Mouse (Mus musculus) embryonic facial prominence, embryonic 14.5 days (tissue): ENCODE measurements around the gene Jade1. TPM values are rescaled to one million over a fixed set of nuclear protein-coding genes. Genes with fewer than 3 reads are reported as not detected.

Experiments
- ATAC-seq: fragments of 200-750 bp; cut with Nextera tagmentation; 2 replicates; pipeline ENCODE4 v1.8.0; 2017; ENCODE audit warnings: low read depth, moderate number of reproducible peaks, moderate TSS enrichment
- DNase-seq: peaks from one replicate; pipeline ENCODE4 v3.0.0-alpha.2; 2015; ENCODE audit warnings: low spot score
- H3K27ac ChIP-seq: fragments of 300-500 bp; sonication (generic); replicated peaks from 2 replicates; pipeline ENCODE4 v1.5.1; 2014; ENCODE audit warnings: low read depth, mild to moderate bottlenecking, low read length, moderate library complexity
- H3K27me3 ChIP-seq: fragments of 300-500 bp; sonication (generic); replicated peaks from 2 replicates; pipeline ENCODE4 v1.6.1; 2014; ENCODE audit warnings: low read length; ENCODE audit not compliant: control insufficient read depth, insufficient read depth
- H3K36me3 ChIP-seq: fragments of 300-500 bp; sonication (generic); 2 replicates; pipeline ENCODE4 v1.6.1; 2014; ENCODE audit warnings: low read length, mixed read lengths; ENCODE audit not compliant: control insufficient read depth, insufficient read depth
- H3K4me1 ChIP-seq: fragments of 300-500 bp; sonication (generic); 2 replicates; pipeline ENCODE4 v1.6.1; 2014; ENCODE audit warnings: antibody characterized with exemption, low read length; ENCODE audit not compliant: control insufficient read depth, insufficient read depth
- H3K4me2 ChIP-seq: fragments of 300-500 bp; sonication (generic); 2 replicates; pipeline ENCODE4 v1.6.1; 2014; ENCODE audit warnings: low read depth, mild to moderate bottlenecking, low read length, moderate library complexity, mixed read lengths
- H3K4me3 ChIP-seq: fragments of 300-500 bp; sonication (generic); 2 replicates; pipeline ENCODE4 v1.5.1; 2014; ENCODE audit warnings: low read depth, mild to moderate bottlenecking, low read length
- H3K9ac ChIP-seq: fragments of 300-500 bp; sonication (generic); 2 replicates; pipeline ENCODE4 v1.6.1; 2014; ENCODE audit warnings: low read depth, mild to moderate bottlenecking, low read length, moderate library complexity, mixed read lengths
- H3K9me3 ChIP-seq: fragments of 300-500 bp; sonication (generic); 2 replicates; pipeline ENCODE4 v1.6.1; 2016; ENCODE audit warnings: low read length; ENCODE audit not compliant: control insufficient read depth
- WGBS: fragments of 180-500 bp; shearing (Covaris S2); extraction: QIAGEN DNeasy Blood & Tissue Kit; methylation state at CpG from one replicate; pipeline ENCODE4 v1.1.7; 2014; 5-methylcytosine and 5-hydroxymethylcytosine counted together
- polyA plus RNA-seq: library from polyadenylated mRNA; unstranded; fragments of >200 nt; fragmentation: Nextera tagmentation; extraction: Ambion mirVana; gene quantifications from 2 replicates; pipeline ENCODE4 v1.2.1, GENCODE M21; 2014

Gene Jade1
- polyA plus RNA-seq, 1 experiment from 2014 or later, result 16.1 TPM

GRCm38 (mm10) chr3:41602933-41603332, 47.4 kb downstream of the Jade1 start:
- no peak for ATAC-seq
- WGBS, result 51% methylated on average over 10 of the region's 10 CpGs
- H3K9ac ChIP-seq, result no peak overlapping the region
- peak; percentile 77 for DNase-seq
- H3K4me2 ChIP-seq, result no peak overlapping the region
- peaks cover 22% of the 10 kb centered on the region; the same call in 1 of the 2 replicates for H3K36me3 ChIP-seq
- H3K27me3 ChIP-seq, result no peaks in the 10 kb centered on the region
- no peak overlapping the region for H3K4me3 ChIP-seq
- peaks cover 9% of the 10 kb centered on the region for H3K4me1 ChIP-seq
- no peak overlapping the region for H3K27ac ChIP-seq
- no peaks in the 10 kb centered on the region for H3K9me3 ChIP-seq

GRCm38 (mm10) chr3:41603470-41604019, 48.0 kb downstream of the Jade1 start:
- Histone ChIP-seq H3K9ac (no peak overlapping the region), H3K27ac (no peak overlapping the region), H3K4me3 (no peak overlapping the region), H3K27me3 (no peaks in the 10 kb centered on the region), H3K4me2 (no peak overlapping the region), H3K9me3 (no peaks in the 10 kb centered on the region), H3K36me3 (peaks cover 22% of the 10 kb centered on the region; the same call in 1 of the 2 replicates), H3K4me1 (peaks cover 9% of the 10 kb centered on the region)
- peak; percentile 30 for DNase-seq
- peak; percentile 15; the same call in 1 of the 2 replicates for ATAC-seq
- 30% methylated on average over 5 of the region's 5 CpGs for WGBS

- Histone ChIP-seq H3K36me3 (peaks cover 15% of the 10 kb centered on the region), H3K4me1 (peaks cover 9% of the 10 kb centered on the region), H3K4me3 (no peak overlapping the region), H3K27ac (no peak overlapping the region), H3K9me3 (no peaks in the 10 kb centered on the region), H3K9ac (no peak overlapping the region), H3K4me2 (no peak overlapping the region), H3K27me3 (no peaks in the 10 kb centered on the region)
- DNase-seq, result no peak
- ATAC-seq, result no peak
- WGBS, result 94% methylated on average over 12 of the region's 12 CpGs
These were observed 49.2 kb downstream of the Jade1 start for GRCm38 (mm10) chr3:41604629-41605321.

- no peaks in the 10 kb centered on the region for H3K27me3 ChIP-seq
- DNase-seq (peak; percentile 28), ATAC-seq (peak; percentile 64)
- H3K4me3 ChIP-seq, result no peak overlapping the region
- H3K9ac ChIP-seq, result no peak overlapping the region
- no peaks in the 10 kb centered on the region for H3K9me3 ChIP-seq
- 90% methylated on average over 13 of the region's 13 CpGs for WGBS
- no peak overlapping the region for H3K27ac ChIP-seq
- H3K4me1 ChIP-seq, result peaks cover 9% of the 10 kb centered on the region
- peaks cover 23% of the 10 kb centered on the region for H3K36me3 ChIP-seq
- no peak overlapping the region for H3K4me2 ChIP-seq
These were observed 50.2 kb downstream of the Jade1 start for GRCm38 (mm10) chr3:41605601-41606329.

- Histone ChIP-seq H3K4me2 (no peak overlapping the region), H3K27ac (no peak overlapping the region), H3K27me3 (no peaks in the 10 kb centered on the region), H3K4me1 (peaks cover 9% of the 10 kb centered on the region), H3K4me3 (no peak overlapping the region), H3K36me3 (peaks cover 23% of the 10 kb centered on the region), H3K9me3 (no peaks in the 10 kb centered on the region), H3K9ac (no peak overlapping the region)
- no peak for ATAC-seq
- DNase-seq, result no peak
- 82% methylated on average over 4 of the region's 4 CpGs for WGBS
These were observed 50.8 kb downstream of the Jade1 start for GRCm38 (mm10) chr3:41606330-41606664.

- H3K4me2 ChIP-seq, result no peak overlapping the region
- no peak overlapping the region for H3K27ac ChIP-seq
- no peaks in the 10 kb centered on the region for H3K27me3 ChIP-seq
- no peak overlapping the region for H3K4me3 ChIP-seq
- ATAC-seq (no peak), DNase-seq (no peak)
- no peak overlapping the region for H3K9ac ChIP-seq
- H3K4me1 ChIP-seq, result peaks cover 9% of the 10 kb centered on the region
- 89% methylated on average over 9 of the region's 9 CpGs for WGBS
- peaks cover 26% of the 10 kb centered on the region for H3K36me3 ChIP-seq
- peaks cover 1% of the 10 kb centered on the region; the same call in 1 of the 2 replicates for H3K9me3 ChIP-seq
These were observed 51.5 kb downstream of the Jade1 start for GRCm38 (mm10) chr3:41607050-41607449.

GRCm38 (mm10) chr3:41607467-41607866, 51.9 kb downstream of the Jade1 start:
- no peak for DNase-seq
- peaks cover 30% of the 10 kb centered on the region for H3K36me3 ChIP-seq
- no peak overlapping the region for H3K4me3 ChIP-seq
- no peaks in the 10 kb centered on the region for H3K27me3 ChIP-seq
- no peak for ATAC-seq
- H3K4me1 ChIP-seq, result peaks cover 9% of the 10 kb centered on the region
- no peak overlapping the region for H3K4me2 ChIP-seq
- H3K27ac ChIP-seq, result no peak overlapping the region
- peaks cover 4% of the 10 kb centered on the region; the same call in 1 of the 2 replicates for H3K9me3 ChIP-seq
- no peak overlapping the region for H3K9ac ChIP-seq
- WGBS, result 88% methylated on average over 8 of the region's 8 CpGs

- Histone ChIP-seq H3K4me3 (no peak overlapping the region), H3K4me1 (no peaks in the 10 kb centered on the region; the same call in 1 of the 2 replicates), H3K4me2 (no peak overlapping the region), H3K9me3 (peaks cover 4% of the 10 kb centered on the region; the same call in 1 of the 2 replicates), H3K27me3 (no peaks in the 10 kb centered on the region), H3K36me3 (peaks cover 46% of the 10 kb centered on the region), H3K27ac (no peak overlapping the region), H3K9ac (no peak overlapping the region)
- ATAC-seq, result no peak
- DNase-seq, result no peak
- 88% methylated on average over 5 of the region's 5 CpGs for WGBS
These were observed 53.5 kb downstream of the Jade1 start for GRCm38 (mm10) chr3:41609071-41609470.
